Mouse (Mus musculus): Measurements from ENCODE around the gene Upf2. TPM values are rescaled to one million over a fixed set of nuclear protein-coding genes. Genes with fewer than 3 reads are reported as not detected.
"Not testable (repeated sequence)": the region's sequence is repeated elsewhere in the genome, so short reads cannot be mapped to it uniquely, and the experiment has no call there.

Upf2 gene
- polyA plus RNA-seq (2017; shearing (Covaris generic)): 10 to 100 TPM; 18.5 to 20.8 TPM

DNA sequence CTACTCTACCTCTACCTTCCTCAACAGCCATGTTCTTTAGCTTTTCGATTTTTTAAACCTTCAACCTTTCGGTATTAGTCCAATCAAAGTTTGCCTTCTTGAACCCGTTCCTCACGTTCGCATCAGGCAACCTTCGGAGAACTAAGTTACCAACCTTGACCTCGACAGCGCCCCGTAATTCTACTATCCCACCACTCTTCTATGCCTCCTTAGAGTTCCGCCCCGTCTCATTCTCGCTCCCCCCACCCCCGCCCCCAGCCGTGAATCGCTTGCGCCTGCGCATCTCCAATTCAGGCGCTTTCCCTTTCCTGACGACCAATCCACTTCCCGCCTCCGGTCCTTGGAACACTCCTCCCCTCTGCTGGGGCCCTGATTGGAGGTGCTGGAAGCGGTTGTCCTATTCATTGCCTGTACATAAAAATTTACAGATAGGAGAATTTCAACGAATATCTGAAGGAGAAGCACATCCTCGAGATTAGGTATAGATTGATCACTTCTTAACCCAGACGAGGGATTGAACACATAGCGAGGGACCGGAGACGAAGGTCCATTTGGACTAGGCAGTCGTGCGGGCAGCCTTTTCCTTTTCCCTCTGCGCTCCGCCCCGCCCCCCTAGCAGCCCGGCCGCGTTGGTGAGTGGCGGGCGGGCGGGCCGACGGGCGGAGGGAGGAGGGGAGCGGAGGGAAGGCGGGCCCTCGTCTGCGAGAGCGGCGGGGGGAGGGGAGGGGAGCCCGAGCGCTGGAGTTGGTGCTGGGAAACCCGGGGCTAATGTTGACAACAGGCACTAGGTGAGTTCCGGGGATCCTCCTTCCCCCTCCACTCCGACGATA lies at the start of gene Upf2:
Upf2 (plus strand) TSS at position 704 of the 830 bp plus-strand sequence.
- ATAC-seq: peak; percentile 86

DNA sequence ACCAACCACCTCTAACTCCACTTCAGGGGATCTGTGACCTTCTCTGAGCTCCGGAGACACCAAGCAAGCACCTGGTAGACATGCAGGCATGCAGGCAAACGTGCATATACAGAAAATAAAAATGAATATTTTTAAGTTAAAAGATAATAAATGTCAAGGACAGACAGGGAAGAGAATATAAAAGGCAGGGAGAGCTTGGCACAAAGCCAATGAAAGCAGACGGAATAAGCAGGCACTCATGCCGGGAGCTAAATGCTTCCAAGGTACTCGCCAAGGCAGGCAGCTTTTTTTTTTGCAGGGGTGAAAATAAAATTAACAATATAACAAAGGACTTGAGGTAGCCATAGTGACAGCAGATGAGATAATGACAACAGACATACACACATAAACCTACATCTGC lies 45.2 kb upstream of the Upf2 start:
- ATAC-seq: no peak

DNA sequence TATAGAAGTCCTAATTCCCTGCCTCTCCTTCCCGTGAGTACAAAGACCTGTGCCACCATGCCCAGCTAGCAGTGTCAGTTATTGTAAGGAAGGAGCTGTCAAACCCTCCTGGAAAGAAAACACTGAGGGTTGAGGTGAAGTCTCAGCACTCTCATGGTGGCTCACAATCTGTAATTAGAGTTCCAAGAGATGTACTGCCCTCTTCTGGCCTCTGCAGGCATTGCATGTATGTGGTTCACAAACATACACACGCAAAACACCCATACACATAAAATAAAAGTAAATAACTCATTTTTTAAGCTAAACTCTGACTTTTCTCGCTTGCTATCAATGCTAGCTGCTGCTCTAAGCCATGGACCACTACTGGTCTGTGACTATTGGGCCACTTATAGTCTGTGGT lies 44.6 kb upstream of the Upf2 start:
- ATAC-seq: peak; percentile 84

DNA sequence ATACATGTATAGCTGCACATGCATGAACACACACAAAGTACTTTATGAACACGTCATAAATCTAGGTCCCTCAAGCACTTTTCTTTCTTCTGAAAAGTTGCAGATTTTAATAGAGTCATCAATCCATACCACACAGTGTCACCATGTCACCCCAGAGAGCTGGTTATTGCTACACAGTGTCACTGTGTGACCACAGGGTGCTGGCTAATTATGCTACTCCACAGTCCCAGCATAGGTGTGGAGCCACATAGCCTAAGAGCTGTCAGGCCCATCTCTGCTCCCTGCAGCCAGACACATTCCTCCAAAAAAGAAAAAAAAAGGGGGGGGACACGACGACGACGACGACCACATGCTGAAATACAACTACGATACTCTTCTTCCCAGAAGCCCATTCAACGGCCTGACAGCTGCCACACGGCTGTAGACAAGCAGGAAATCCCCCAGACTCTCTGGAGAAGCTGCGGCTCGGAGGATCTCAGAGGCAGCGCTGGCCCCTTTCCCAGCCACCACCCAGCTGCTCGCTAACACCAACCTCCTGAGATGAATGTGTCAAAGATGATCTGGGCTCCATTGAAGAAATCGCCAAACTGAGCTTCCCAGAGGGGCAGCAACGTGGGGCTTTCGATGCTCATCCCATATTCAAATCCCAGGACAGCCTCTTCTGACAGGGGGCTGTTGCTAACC lies 39.8 kb upstream of the Upf2 start:
- no peak for ATAC-seq

DNA sequence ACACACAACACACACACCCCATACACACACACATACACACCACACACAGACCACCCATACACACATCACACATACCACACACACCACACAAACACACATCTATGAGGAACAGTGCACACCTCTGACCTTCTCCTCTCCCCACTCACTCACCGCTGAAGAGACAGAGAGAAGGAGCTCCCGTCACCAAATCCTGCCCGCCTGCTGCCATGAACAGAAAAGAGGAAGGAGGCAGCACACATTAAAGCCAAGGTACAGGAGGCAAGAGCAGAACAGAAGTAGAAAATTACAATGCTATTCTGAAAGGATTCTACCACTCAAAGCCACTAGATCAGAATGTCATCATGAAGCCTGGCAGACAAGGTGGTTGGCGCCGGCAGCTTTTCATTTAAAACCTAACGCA lies 28.4 kb upstream of the Upf2 start:
- ATAC-seq: no peak

DNA sequence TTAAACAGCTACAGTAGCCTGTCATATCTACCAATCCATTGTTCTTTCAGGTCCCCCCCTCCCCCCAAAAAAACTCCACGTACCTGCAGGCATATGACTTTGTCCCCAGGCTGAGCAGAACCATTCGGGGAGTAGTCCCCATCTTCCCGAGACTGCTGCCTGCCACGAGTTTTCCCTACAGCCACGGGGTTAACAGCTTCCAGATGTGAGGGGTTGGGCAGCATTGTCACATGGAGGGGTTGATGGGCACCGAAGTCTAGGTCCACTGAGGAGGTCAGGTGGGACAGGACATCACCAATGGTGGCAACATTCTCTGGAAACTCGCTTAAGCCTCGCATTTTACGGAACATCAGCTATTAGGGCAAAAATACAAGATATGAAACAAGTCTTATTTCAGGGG lies 27.5 kb upstream of the Upf2 start:
- no peak for ATAC-seq

DNA sequence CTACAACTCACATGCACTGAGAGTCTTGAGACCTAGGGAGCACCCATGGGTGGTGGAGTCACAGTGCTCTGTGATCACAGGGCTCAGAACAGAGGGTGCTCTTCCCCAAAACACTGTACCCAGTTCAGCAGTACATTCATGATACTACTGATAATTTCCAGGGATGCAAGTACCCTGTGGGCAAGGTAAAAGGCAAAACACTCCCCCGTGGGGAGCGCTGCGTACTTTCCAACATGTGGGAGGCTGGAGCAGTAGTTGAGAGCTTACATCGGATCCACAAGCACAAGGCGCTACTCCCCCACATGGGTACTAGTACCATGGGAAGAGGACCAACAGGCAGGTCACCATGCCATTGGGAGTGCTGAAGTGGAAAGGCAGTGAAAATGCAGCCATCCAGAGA lies 23.8 kb upstream of the Upf2 start:
- ATAC-seq: no peak

DNA sequence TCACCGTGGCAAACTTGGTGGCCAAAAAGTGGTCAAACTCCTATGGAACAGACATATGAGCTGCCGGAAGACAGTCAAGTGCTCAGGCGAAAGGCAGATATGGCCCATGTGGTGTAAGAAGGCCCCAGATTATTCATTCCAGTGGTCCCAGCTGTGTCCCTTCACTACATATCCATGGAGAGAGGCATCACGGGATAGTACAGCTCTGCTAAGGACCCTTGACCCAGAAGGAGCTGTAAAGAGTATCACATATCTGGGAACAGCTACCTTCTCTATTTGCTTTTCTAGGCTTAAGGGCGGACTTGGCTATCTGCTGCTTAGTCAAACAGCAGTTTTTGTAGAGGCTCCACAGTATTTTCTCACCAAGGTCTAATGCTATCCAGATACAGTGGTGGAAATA lies 21.5 kb upstream of the Upf2 start:
- ATAC-seq: no peak

DNA sequence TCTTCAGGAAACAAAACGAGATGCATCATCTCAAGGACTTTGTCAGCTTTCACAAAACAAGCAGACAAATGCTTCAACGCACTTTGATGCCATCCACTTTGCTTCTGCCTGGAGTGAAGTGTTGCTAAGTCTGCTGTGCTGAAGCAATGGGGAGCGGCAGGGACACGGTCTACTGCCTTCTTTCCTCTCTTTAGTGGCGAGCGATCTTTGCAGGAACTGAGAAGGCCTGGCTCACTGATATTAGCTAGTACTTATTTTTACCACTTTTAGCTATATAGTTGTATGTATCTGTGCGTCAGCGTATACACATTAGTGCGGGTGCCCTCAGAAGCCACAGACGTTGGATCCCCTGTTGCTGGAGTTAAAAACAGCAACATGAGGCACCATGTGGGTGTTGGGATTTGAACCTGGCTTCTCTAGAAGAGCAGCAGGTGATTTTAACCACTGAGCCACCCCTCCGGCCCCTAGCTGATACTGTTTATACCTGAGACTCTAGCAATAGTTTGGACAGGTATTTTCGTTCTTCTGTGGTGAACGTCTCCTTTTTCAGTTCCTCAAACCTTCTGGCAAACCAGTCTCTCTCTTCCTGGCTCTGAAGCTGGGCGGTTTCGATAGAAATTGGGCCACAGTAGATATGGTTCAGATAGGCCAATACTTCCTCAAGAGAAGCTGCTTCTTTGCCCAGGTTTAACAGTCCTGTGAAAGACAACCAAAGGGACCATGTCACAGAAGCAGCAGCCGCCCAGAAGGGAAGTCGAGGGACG lies 20.8 kb upstream of the Upf2 start:
- no peak for ATAC-seq

DNA sequence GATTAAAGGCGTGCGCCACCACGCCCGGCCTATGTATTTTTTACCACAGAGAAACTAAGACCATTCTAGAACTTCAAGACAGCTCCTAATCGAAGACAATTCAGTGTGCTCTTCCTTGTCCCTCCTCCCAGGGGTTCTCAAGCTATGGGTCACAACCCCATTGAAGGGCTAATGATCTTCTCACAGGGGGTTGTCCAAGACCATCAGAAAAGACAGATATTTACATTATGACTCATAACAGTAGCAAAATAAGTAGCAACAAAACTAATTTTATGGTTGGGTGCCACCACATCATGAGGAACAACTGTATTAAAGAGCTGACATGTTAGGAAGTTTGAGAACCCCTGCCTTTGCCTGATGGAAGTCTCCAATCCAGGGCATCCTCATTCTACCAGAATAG lies 19.3 kb upstream of the Upf2 start:
- no peak for ATAC-seq

DNA sequence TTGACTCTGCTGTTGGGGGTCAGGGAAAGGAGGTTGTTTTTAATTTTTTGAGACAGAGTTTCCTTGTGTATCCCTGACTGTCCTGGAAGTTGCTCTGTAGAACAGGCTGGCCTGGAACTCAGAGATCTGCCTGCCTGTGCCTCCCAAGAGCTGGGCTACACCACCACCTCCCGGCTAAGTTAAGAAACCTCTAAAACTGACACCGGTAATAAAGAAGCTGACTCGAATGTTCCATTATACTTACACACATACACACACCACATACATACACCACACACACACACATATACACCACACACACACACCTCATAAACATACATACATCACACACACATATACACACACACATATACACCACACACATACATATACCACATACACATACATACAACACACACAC lies 16.3 kb upstream of the Upf2 start:
- no peak for ATAC-seq

DNA sequence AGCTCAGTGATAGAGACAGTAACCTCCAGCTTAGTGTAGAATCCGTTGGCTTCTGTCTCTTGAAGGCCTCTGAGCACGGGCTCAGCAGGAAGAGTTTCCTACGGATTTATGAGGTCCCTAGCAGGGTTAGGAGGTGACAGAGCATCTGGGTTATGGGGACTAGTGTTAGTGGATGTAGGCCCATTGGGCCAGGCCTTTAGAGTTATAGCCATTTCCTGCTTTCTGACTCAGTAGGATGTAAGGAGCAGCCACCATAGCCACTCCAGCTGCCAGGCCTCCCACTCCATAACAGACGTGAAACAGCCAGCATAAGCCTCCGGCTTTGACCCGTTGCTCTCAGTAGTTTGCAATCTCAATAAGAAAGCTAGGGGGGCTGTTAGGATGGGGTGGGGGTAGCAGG lies 15.2 kb upstream of the Upf2 start:
- ATAC-seq: no peak

DNA sequence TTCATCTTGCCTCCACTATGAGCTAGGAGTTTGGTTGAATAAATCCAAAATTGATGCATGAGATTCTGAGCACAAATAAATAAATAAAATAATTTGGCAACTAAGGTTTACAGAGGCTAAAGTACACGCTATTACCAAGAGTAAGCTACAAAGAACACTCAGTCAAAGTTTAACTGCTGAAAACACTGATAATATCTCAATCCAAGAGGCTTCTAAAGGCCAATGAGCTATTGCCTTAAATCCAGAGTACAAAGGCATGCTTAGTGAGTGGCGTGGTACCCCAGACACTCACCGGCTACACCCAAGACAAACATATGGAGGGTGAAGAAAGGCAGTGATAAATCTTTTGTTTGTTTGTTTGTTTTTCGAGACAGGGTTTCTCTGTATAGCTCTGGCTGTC lies 14.7 kb upstream of the Upf2 start:
- no peak for ATAC-seq

DNA sequence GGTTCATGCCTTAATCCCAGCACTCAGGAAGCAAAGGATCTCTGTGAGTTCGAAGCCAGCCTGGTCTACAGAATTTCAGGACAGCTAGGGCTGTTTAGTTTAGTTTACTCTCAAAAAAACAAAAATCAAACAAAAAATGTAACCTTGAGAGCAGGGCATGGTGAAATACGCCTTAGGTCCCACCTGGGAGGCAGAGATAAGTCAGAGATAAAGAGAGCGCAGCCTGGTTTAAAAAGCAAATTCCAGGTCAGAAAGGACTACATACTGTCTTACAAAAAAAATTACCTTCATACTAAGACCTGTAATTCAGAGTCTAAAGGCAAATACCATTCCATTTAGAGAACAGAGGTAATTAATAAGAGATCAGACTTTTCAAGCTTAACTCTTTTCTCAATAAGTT lies 11.9 kb upstream of the Upf2 start:
- no peak for ATAC-seq

DNA sequence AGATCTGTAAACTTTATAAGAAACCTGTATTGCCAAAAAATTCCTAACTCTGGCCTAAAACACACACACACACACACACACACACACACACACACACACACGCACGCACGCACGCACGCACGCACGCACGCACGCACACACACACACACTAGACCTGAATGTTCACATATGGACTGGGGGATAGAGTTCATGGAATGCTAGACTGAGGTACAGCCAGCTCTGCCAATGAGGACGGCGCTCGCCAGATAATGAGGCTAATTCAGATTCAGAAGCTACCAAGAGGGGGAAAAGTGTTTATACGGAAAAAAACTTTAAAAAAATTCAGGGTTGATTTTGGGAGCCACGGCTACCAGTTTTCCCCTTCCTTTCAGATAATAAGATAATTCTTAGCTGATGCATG lies 11.4 kb upstream of the Upf2 start:
- no peak for ATAC-seq

DNA sequence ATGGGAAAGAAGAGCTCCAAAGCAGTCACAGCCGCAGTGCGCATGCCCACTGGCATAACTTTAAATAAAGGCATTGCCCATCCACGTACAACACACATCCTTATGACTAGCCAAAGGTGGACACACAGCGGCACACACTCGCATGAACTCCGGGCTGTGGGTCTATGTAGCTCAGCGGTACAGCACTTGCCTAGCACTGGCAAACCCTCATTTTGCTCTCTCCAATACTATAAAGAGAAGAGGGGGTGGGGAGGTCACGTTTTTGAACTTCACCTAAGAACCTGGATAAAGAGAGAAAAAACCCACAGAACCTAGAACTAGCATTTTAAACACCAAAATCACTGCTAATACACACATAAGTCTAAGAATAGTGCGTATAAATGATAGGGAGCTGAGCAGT lies 10.3 kb upstream of the Upf2 start:
- no peak for ATAC-seq

DNA sequence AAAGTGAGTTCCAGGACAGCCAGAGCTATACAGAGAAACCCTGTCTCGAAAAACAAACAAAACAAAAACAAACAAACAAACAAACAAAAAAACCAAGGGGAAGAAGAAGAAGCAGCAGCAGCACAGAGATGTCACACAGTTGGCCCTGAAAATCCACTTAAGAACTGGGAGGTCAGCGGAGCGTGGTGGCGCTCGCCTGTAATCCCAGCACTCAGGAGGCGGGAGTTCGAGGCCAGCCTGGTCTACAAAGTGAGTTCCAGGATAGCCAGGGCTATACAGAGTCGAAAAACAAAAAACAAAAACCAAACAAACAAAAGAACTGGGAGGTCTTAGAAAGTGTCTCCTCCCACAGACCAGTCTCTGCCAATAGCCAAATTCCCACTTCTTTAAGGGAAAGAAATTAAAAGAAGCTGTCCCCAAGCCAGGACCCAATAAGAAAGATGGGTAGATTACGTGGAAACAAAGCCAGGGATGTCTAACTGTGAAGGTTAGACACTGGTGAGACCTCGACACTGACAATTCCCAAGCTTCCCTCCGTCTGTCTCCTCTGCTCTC lies 9.3 kb upstream of the Upf2 start:
- no peak for ATAC-seq

DNA sequence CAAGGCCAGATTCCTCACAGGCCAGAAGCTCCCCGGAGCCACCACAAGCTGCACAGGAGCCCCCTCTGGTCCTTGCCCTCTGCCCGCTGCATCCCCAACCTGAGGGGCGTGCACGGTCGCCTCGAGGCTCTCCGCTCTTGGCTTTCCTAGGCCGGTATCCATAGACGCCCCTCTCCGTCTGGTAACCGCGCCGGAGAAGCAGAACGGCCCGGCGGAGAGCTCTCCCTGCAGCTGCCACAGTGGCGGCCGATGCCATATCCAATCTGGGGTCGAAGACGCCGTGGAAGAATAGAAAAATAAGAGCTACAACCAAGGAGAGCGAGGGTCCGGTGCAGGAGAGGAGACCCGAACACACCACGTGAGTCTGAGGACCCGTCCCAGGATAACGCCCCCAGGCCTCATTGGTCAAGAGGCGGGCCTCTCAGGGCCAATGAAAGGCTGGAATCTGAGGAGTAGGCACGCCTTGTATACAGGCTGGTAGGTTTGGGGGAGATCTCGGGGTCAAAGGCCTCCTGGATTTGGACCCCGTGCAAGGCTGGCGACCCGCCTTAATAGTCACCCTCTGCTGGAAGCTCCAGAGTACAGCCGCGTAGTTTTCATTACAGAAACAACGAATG lies 8.7 kb upstream of the Upf2 start, which contains the start of gene Dhtkd1:
Dhtkd1 (minus strand) TSS at position 377 of the 617 bp plus-strand sequence.
- ATAC-seq: peak; percentile 64

DNA sequence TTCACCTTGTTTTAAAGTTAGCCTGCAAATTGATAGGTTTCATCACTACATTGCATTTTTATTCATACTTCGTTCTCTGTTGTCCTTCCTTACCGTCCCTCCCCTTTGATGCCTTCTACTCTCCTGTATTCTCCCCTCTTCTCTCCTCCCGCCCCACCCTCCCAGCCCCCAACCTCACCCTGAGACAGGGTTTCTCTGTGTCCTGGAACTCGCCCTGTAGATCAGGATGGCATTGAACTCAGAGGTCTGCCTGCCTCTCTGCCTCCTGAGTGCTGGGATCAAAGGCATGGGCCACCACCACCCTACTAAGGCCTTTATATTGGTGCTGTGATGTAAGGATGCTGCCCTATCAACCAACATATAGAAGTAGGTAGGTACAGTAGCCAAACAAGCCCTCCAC lies 8.2 kb upstream of the Upf2 start:
- no peak for ATAC-seq

DNA sequence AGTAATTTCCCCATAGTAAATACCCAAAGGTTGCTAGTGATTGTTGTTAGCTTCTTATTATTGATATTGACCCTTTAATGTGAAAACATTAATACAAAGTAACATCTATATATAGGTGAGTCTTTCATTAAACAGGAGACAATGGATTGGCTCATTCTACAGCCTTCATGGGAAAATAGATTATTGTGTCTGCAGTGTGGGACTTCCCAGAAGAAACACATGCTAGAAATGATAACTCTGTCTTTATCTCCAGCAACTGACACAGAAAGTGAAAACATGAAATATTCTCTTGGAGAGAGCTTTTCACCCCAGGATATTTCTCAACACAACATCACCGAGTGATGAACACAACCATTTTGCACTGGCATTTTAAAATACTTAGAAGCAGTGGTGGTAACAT lies 5.6 kb upstream of the Upf2 start:
- ATAC-seq: no peak

DNA sequence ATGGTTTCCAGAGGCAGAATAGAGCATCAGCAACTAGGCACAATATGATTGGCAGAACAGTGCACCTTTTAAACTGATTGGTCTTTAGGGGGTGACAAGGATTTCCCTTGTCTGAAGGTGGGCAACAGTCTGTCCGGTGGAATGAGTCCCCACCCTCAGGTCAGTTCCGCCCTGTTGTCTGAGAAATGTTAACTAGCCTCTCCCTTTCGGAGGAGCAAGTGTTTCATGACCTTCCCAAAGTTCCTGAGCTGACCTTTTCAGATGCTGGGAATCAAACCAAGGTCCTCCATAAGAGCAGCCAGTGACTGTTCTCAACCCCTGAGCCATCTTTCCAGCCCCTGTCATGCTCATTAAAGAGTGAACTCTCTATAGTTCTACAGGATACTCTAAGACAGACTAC lies 4.4 kb upstream of the Upf2 start:
- no peak for ATAC-seq

DNA sequence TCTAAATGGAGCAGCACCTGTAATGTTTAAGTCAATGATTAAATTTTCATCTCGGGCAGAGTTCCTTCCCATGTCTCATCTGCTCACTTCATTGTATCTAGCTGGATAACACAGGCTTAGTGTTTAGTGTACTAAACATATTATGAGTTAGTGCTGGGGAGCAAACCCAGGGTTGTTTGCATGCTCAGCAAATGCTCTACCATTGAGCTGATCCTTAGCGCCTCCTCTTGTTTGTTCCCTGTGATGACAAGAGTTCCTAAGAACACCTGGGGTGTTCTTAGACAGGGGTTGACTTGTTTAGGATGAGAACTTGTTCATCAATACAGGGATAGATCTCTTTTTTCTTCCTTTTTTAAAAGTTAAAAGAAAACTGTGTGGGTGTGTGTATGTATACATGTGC lies 2.3 kb upstream of the Upf2 start:
- no peak for ATAC-seq

DNA sequence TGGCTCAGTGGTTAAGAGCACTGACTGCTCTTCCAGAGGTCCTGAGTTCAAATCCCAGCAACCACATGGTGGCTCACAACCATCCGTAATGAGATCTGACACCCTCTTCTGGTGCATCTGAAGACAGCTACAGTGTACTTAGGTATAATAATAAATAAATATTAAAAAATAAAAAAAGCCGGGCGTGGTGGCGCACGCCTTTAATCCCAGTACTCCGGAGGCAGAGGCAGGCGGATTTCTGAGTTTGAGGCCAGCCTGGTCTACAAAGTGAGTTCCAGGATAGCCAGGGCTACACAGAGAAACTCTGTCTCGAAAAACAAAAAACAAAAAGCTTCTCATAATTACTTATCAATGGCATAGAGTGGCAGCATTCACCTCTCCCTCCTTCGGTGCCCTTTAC lies 1.4 kb upstream of the Upf2 start:
- ATAC-seq: not testable (repeated sequence)

Data from CD4-positive, CD25-positive, alpha-beta regulatory T cell, adult 4 months (primary cell).